Comparison of ENCODE assay signal across 9 mouse cellular contexts in genomic region chr3:29081517-29081916, GRCm38 (mm10). TPM values are rescaled to one million over a fixed set of nuclear protein-coding genes. Genes with fewer than 3 reads are reported as not detected.
DNase-seq lines count a peak whose midpoint lies in the region; ATAC-seq and TF ChIP-seq lines count a peak whose summit lies in the region.
"Had no signal": no experiment of that assay in that cellular context is flagged by ENCODE, and none has a peak within 500 bp of the region (broad histone marks: within the 10 kb centered on the region; RNA-seq: fewer than 3 reads in every experiment).

No protein-coding gene starts in this region.

- H3K36me3 ChIP-seq in stomach, embryonic 14.5 days (ENCODE audit: control insufficient read depth, insufficient read depth, low read length): no peaks in the 10 kb centered on the region
- H3K36me3 ChIP-seq in stomach, postnatal 0 days (ENCODE audit: control insufficient read depth, insufficient read depth, low read length): no peaks in the 10 kb centered on the region

- H3K4me1 ChIP-seq in stomach, embryonic 14.5 days (ENCODE audit: control insufficient read depth, insufficient read depth, low read length): peaks cover 6% of the 10 kb centered on the region; the same call in 1 of the 2 replicates
- no peaks in the 10 kb centered on the region for H3K4me1 ChIP-seq in stomach, postnatal 0 days (replicated peaks; ENCODE audit: control insufficient read depth, insufficient read depth)

- peak; percentile 12 for DNase-seq in gastrocnemius, adult 2 months
- DNase-seq in gastrocnemius, postnatal 25 days: no peak
- no peak for DNase-seq in stomach, postnatal 0 days (ENCODE audit: low spot score)
- DNase-seq in left cerebral cortex, postnatal 4 days: peak; percentile 66
- DNase-seq in retina, postnatal 1 day: peak; percentile 58
- DNase-seq in adrenal gland, postnatal 4 days (ENCODE audit: low spot score in 2 of 2): no peak
- DNase-seq in thymus, adult 18-20 months: no peak

- H3K9me3 ChIP-seq in stomach, embryonic 14.5 days (ENCODE audit: control insufficient read depth, low read depth, low read length): no peaks in the 10 kb centered on the region
- no peaks in the 10 kb centered on the region for H3K9me3 ChIP-seq in stomach, postnatal 0 days (ENCODE audit: control insufficient read depth, low read length)

- no peak overlapping the region for H3K9ac ChIP-seq in stomach, embryonic 14.5 days (replicated peaks; ENCODE audit: low read depth, low read length)
- no peak overlapping the region for H3K9ac ChIP-seq in stomach, postnatal 0 days (ENCODE audit: low read length)

- no peak overlapping the region for H3K4me3 ChIP-seq in gastrocnemius, adult 2 months
- H3K4me3 ChIP-seq in stomach, embryonic 14.5 days (ENCODE audit: low read depth, low read length): no peak overlapping the region; the same call in 1 of the 2 replicates
- no peak overlapping the region for H3K4me3 ChIP-seq in stomach, postnatal 0 days (ENCODE audit: low read depth, low read length)

- TF ChIP-seq EP300 in stomach, postnatal 0 days (optimal IDR thresholded peaks at IDR 0.05): no peak

- H3K27ac ChIP-seq in gastrocnemius, adult 2 months: no peak overlapping the region
- no peak overlapping the region for H3K27ac ChIP-seq in stomach, embryonic 14.5 days (ENCODE audit: low read length)
- H3K27ac ChIP-seq in stomach, postnatal 0 days (replicated peaks): no peak overlapping the region

- WGBS in stomach, embryonic 14.5 days: 20% methylated on average over 13 of the region's 13 CpGs
- WGBS in stomach, postnatal 0 days: 29% methylated on average over 13 of the region's 13 CpGs

- TF ChIP-seq CTCF in gastrocnemius, adult 2 months (IDR thresholded peaks at IDR 0.05): no peak
- no peak for TF ChIP-seq CTCF in stomach, postnatal 0 days (IDR thresholded peaks at IDR 0.05; ENCODE audit: low read depth)

- ATAC-seq in stomach, embryonic 14.5 days (ENCODE audit: insufficient number of reproducible peaks, insufficient read depth, low FRiP score, low read depth): no peak
- no peak for ATAC-seq in stomach, postnatal 0 days (ENCODE audit: low FRiP score, low TSS enrichment)

- H3K4me2 ChIP-seq in stomach, embryonic 14.5 days (replicated peaks; ENCODE audit: low read depth, low read length): peak overlapping the region; percentile 73; the same call in 1 of the 2 replicates
- no peak overlapping the region for H3K4me2 ChIP-seq in stomach, postnatal 0 days (replicated peaks; ENCODE audit: low read depth)

- H3K27me3 ChIP-seq in stomach, embryonic 14.5 days (ENCODE audit: control insufficient read depth, insufficient read depth, low read length): peaks cover 34% of the 10 kb centered on the region
- no peaks in the 10 kb centered on the region; the same call in 1 of the 2 replicates for H3K27me3 ChIP-seq in stomach, postnatal 0 days (ENCODE audit: control insufficient read depth, insufficient read depth, low read length)

- intact Hi-C loops in gastrocnemius, adult 2 months (cut with DNase I): no loop called here
- intact Hi-C loops in left cerebral cortex, postnatal 4 days (cut with DNase I): no loop called here

RNA-seq across cellular contexts. Expression of gene Egfem1, which starts 0.3 kb away (rescaled TPM):
- under 1 TPM in 1 of 2 experiments, not detected in 1; 0.08 TPM for total RNA-seq in gastrocnemius, adult 2 months (2021)
- total RNA-seq in gastrocnemius, postnatal 25 days (2021): not detected
- 0.41 and 1.3 TPM in 2 replicates for polyA plus RNA-seq in stomach, embryonic 14.5 days (2014; fragmentation: Nextera tagmentation; extraction: Ambion mirVana)
- 0.16 and 0.21 TPM in 2 replicates for polyA plus RNA-seq in stomach, postnatal 0 days (2015; fragmentation: Nextera tagmentation; extraction: Ambion mirVana)
- total RNA-seq in left cerebral cortex, postnatal 4 days (2021): 10 to 100 TPM; 22.0 to 27.1 TPM
- total RNA-seq in adrenal gland, postnatal 4 days (2021): under 1 TPM; 0.45 TPM
- polyA plus RNA-seq: C2C12 had no signal

Comparison
In these comparisons a context has a peak if more than half of its experiments do, and no peak if none do; other contexts are left out.
1. DNase-seq: peak in gastrocnemius, adult 2 months (single experiment), left cerebral cortex, postnatal 4 days (single experiment) and retina, postnatal 1 day (single experiment); none in gastrocnemius, postnatal 25 days (single experiment), stomach, postnatal 0 days (single experiment), adrenal gland, postnatal 4 days (0 of 2) and thymus, adult 18-20 months (0 of 2).
2. RNA of gene Egfem1, which starts 0.3 kb away (total RNA-seq): 22.0 to 27.1 TPM in left cerebral cortex, postnatal 4 days; 0.45 TPM in adrenal gland, postnatal 4 days, 0.08 TPM in gastrocnemius, adult 2 months and not detected in gastrocnemius, postnatal 25 days; every median in the first group is over 10 times any median in the second.